Mouse (Mus musculus) E14TG2a.4 (cell line): Measurements from ENCODE around the gene Tm9sf2.

Experiments used
- CTCF ChIP-seq: conservative IDR thresholded peaks from 2 replicates; pipeline ENCODE4 v1.5.1; 2014; ENCODE audit warnings: low read length
- NANOG ChIP-seq: IDR thresholded peaks from 2 replicates; pipeline ENCODE4 v1.6.1; 2014; ENCODE audit warnings: borderline replicate concordance, low read length, mixed read lengths

- no peak for TF ChIP-seq CTCF
- no peak for TF ChIP-seq NANOG
Observed at GRCm38 (mm10) chr14:122183974-122184373, 77.1 kb downstream of the Tm9sf2 start.
